Mouse (Mus musculus): ENCODE measurements around the gene Gm10192. TPM values are rescaled to one million over a fixed set of nuclear protein-coding genes. Genes with fewer than 3 reads are reported as not detected.
"Not testable (repeated sequence)": the region's sequence is repeated elsewhere in the genome, so short reads cannot be mapped to it uniquely, and the experiment has no call there.

Gene Gm10192
- total RNA-seq (2012; rRNA removed), result not detected in 2 replicates
- not detected for polyA plus RNA-seq (2012; ENCODE audit: insufficient read depth in 1 of 2, insufficient read length in 2 of 2, low read depth in 1 of 2, low replicate concordance in 2 of 2, missing spikeins in 1 of 2)

- not testable (repeated sequence) for DNase-seq (ENCODE audit: low read depth, low spot score)
Observed at GRCm38 (mm10) chr4:97183066-97183465, at the start of gene Gm10192. Gm10192 (minus strand) TSS chr4:97183166.

GRCm38 (mm10) chr4:97230411-97231104 lies 47.6 kb upstream of the Gm10192 start:
- no peak overlapping the region for H3K4me3 ChIP-seq (ENCODE audit: control insufficient read depth in 1 of 2, insufficient read depth in 1 of 2, low read depth in 2 of 2, low read length in 2 of 2)
- DNase-seq (ENCODE audit: low read depth, low spot score), result no peak

More at GRCm38 (mm10) chr4:97183066-97183465, at the start of gene Gm10192:
- H3K36me3 ChIP-seq (ENCODE audit: control insufficient read depth in 1 of 2, insufficient read depth in 2 of 2, low read length in 2 of 2); H3K4me1 ChIP-seq (ENCODE audit: control insufficient read depth in 1 of 2, insufficient read depth in 2 of 2, low read length in 2 of 2); H3K79me2 ChIP-seq (ENCODE audit: control insufficient read depth, insufficient read depth, low read length, poor library complexity); H3K4me3 ChIP-seq (ENCODE audit: control insufficient read depth in 1 of 2, insufficient read depth in 1 of 2, low read depth in 2 of 2, low read length in 2 of 2); H3K9ac ChIP-seq (ENCODE audit: control insufficient read depth, low read depth, low read length, poor library complexity, severe bottlenecking); H3K27me3 ChIP-seq (ENCODE audit: control insufficient read depth in 1 of 2, insufficient read depth in 2 of 2, low read length in 2 of 2); H3K9me3 ChIP-seq (replicated peaks; ENCODE audit: insufficient read depth, low read length); H3K27ac ChIP-seq (ENCODE audit: control insufficient read depth, low read depth, low read length): not testable (repeated sequence)

GRCm38 (mm10) chr4:97219701-97220100 lies 36.7 kb upstream of the Gm10192 start:
- Histone ChIP-seq H3K4me3 (ENCODE audit: control insufficient read depth in 1 of 2, insufficient read depth in 1 of 2, low read depth in 2 of 2, low read length in 2 of 2) (no peak overlapping the region), H3K36me3 (ENCODE audit: control insufficient read depth in 1 of 2, insufficient read depth in 2 of 2, low read length in 2 of 2) (no peaks in the 10 kb centered on the region), H3K4me1 (ENCODE audit: control insufficient read depth in 1 of 2, insufficient read depth in 2 of 2, low read length in 2 of 2) (no peaks in the 10 kb centered on the region), H3K79me2 (ENCODE audit: control insufficient read depth, insufficient read depth, low read length, poor library complexity) (no peaks in the 10 kb centered on the region), H3K9me3 (replicated peaks; ENCODE audit: insufficient read depth, low read length) (no peaks in the 10 kb centered on the region), H3K27me3 (ENCODE audit: control insufficient read depth in 1 of 2, insufficient read depth in 2 of 2, low read length in 2 of 2) (no peaks in the 10 kb centered on the region), H3K9ac (ENCODE audit: control insufficient read depth, low read depth, low read length, poor library complexity, severe bottlenecking) (no peak overlapping the region), H3K27ac (ENCODE audit: control insufficient read depth, low read depth, low read length) (no peak overlapping the region)
- TF ChIP-seq ZMIZ1 (IDR thresholded peaks at IDR 0.05; ENCODE audit: low read depth, low read length) (no peak), UBTF (IDR thresholded peaks at IDR 0.05; ENCODE audit: borderline replicate concordance, insufficient read depth, low read depth, low read length) (no peak), ELF1 (IDR thresholded peaks at IDR 0.05; ENCODE audit: low read depth, low read length) (no peak), CHD1 (IDR thresholded peaks at IDR 0.05; ENCODE audit: low read depth, low read length) (no peak), MEF2A (IDR thresholded peaks at IDR 0.05; ENCODE audit: extremely low read depth, insufficient replicate concordance, low read depth, low read length, poor library complexity, severe bottlenecking) (no peak), POLR2AphosphoS2 (IDR thresholded peaks at IDR 0.05; ENCODE audit: low read length) (no peak), GABPA (IDR thresholded peaks at IDR 0.05; ENCODE audit: low read depth, low read length) (no peak), EP300 (IDR thresholded peaks at IDR 0.05; ENCODE audit: low read depth in 1 of 2, low read length in 2 of 2) (no peak), ZKSCAN1 (IDR thresholded peaks at IDR 0.05; ENCODE audit: low read depth, low read length) (no peak), CTCF (IDR thresholded peaks at IDR 0.05 in 2 of 3, conservative IDR thresholded peaks at IDR 0.05 in 1 of 3; ENCODE audit: control insufficient read depth in 1 of 3, insufficient read depth in 1 of 3, low read depth in 2 of 3, low read length in 3 of 3, poor library complexity in 1 of 3, severe bottlenecking in 1 of 3) (no peak)
- DNase-seq (ENCODE audit: low read depth, low spot score), result no peak

More at GRCm38 (mm10) chr4:97230411-97231104, 47.6 kb upstream of the Gm10192 start:
- no peaks in the 10 kb centered on the region for H3K9me3 ChIP-seq (replicated peaks; ENCODE audit: insufficient read depth, low read length)
- no peak for TF ChIP-seq UBTF (IDR thresholded peaks at IDR 0.05; ENCODE audit: borderline replicate concordance, insufficient read depth, low read depth, low read length)
- TF ChIP-seq TBP (IDR thresholded peaks at IDR 0.05; ENCODE audit: low read depth, low read length), result no peak
- TF ChIP-seq MAZ (IDR thresholded peaks at IDR 0.05; ENCODE audit: low read depth, low read length), result no peak
- no peak for TF ChIP-seq KAT2A (conservative IDR thresholded peaks at IDR 0.05; ENCODE audit: low read depth, low read length)
- TF ChIP-seq POLR2AphosphoS2 (IDR thresholded peaks at IDR 0.05; ENCODE audit: low read length), result no peak
- no peak for TF ChIP-seq SMC3 (IDR thresholded peaks at IDR 0.05; ENCODE audit: low read depth, low read length)
- no peak for TF ChIP-seq SIN3A (IDR thresholded peaks at IDR 0.05; ENCODE audit: low read length)
- no peak for TF ChIP-seq JUND (IDR thresholded peaks at IDR 0.05; ENCODE audit: low read depth, low read length)
- TF ChIP-seq ZC3H11A (IDR thresholded peaks at IDR 0.05; ENCODE audit: low read depth, low read length), result no peak
- no peak for TF ChIP-seq ETS1 (IDR thresholded peaks at IDR 0.05; ENCODE audit: low read depth, low read length)
- no peak for TF ChIP-seq ZNF384 (IDR thresholded peaks at IDR 0.05; ENCODE audit: low read depth, low read length)
- TF ChIP-seq POLR2A (IDR thresholded peaks at IDR 0.05; ENCODE audit: control insufficient read depth in 1 of 2, insufficient read depth in 1 of 2, low read depth in 1 of 2, low read length in 2 of 2, poor library complexity in 1 of 2), result no peak
- TF ChIP-seq NELFE (IDR thresholded peaks at IDR 0.05; ENCODE audit: low read depth, low read length), result no peak
- TF ChIP-seq USF1 (IDR thresholded peaks at IDR 0.05; ENCODE audit: low read depth, low read length), result no peak
- no peak for TF ChIP-seq USF2 (IDR thresholded peaks at IDR 0.05; ENCODE audit: borderline replicate concordance in 1 of 2, insufficient read depth in 1 of 2, low read depth in 1 of 2, low read length in 2 of 2)
- TF ChIP-seq RCOR1 (IDR thresholded peaks at IDR 0.05; ENCODE audit: low read depth, low read length), result no peak
- H3K27ac ChIP-seq (ENCODE audit: control insufficient read depth, low read depth, low read length), result no peak overlapping the region
- no peaks in the 10 kb centered on the region for H3K4me1 ChIP-seq (ENCODE audit: control insufficient read depth in 1 of 2, insufficient read depth in 2 of 2, low read length in 2 of 2)
- H3K79me2 ChIP-seq (ENCODE audit: control insufficient read depth, insufficient read depth, low read length, poor library complexity), result no peaks in the 10 kb centered on the region
- H3K27me3 ChIP-seq (ENCODE audit: control insufficient read depth in 1 of 2, insufficient read depth in 2 of 2, low read length in 2 of 2), result no peaks in the 10 kb centered on the region
- H3K9ac ChIP-seq (ENCODE audit: control insufficient read depth, low read depth, low read length, poor library complexity, severe bottlenecking), result no peak overlapping the region
- H3K36me3 ChIP-seq (ENCODE audit: control insufficient read depth in 1 of 2, insufficient read depth in 2 of 2, low read length in 2 of 2), result no peaks in the 10 kb centered on the region

Measured in MEL (cell line).